In genomic region chr15:98632107-98632744, GRCm38 (mm10) we compare ENCODE assay signal across 8 mouse cellular contexts. TPM values are rescaled to one million over a fixed set of nuclear protein-coding genes. Genes with fewer than 3 reads are reported as not detected.
A peak's percentile ranks its signal among the peaks of the same experiment; 100 is the strongest.
DNase-seq lines count a peak whose midpoint lies in the region; ATAC-seq and TF ChIP-seq lines count a peak whose summit lies in the region.

No protein-coding gene starts in this region.

- H3K36me3 ChIP-seq in midbrain, embryonic 11.5 days (ENCODE audit: control insufficient read depth, insufficient read depth, low read length), result no peaks in the 10 kb centered on the region
- no peaks in the 10 kb centered on the region for H3K36me3 ChIP-seq in stomach, embryonic 16.5 days (ENCODE audit: control insufficient read depth, insufficient read depth, low read length)

- peaks cover 29% of the 10 kb centered on the region for H3K27me3 ChIP-seq in midbrain, embryonic 11.5 days (ENCODE audit: control insufficient read depth, insufficient read depth, low read length)
- H3K27me3 ChIP-seq in stomach, embryonic 16.5 days (ENCODE audit: control insufficient read depth, insufficient read depth, low read length), result peaks cover 16% of the 10 kb centered on the region

- H3K4me1 ChIP-seq in embryonic fibroblast, embryonic 13.5 days (ENCODE audit: control insufficient read depth, insufficient read depth, low read length), result no peaks in the 10 kb centered on the region; the same call in 1 of the 2 replicates
- H3K4me1 ChIP-seq in midbrain, embryonic 11.5 days (ENCODE audit: control insufficient read depth, insufficient read depth, low read length), result peaks cover 47% of the 10 kb centered on the region
- H3K4me1 ChIP-seq in stomach, embryonic 16.5 days (ENCODE audit: control insufficient read depth, insufficient read depth, low read length), result peaks cover 53% of the 10 kb centered on the region

- no peak overlapping the region for H3K27ac ChIP-seq in embryonic fibroblast, embryonic 13.5 days (ENCODE audit: insufficient read depth, low read length)
- peak overlapping the region; percentile 3; the same call in 1 of the 2 replicates for H3K27ac ChIP-seq in midbrain, embryonic 11.5 days (ENCODE audit: low read depth, low read length)
- H3K27ac ChIP-seq in stomach, embryonic 16.5 days (ENCODE audit: low read length), result peak overlapping the region; percentile 74

- peak; percentile 86 for DNase-seq in 3T3-L1 (ENCODE audit: low read depth, low spot score)
- DNase-seq in ZHBTc4 (ENCODE audit: low read depth, low spot score), result peak; percentile 76
- peak; percentile 59 to 62 for DNase-seq in heart, postnatal 36 days
- DNase-seq in left cerebral cortex, postnatal 14 days (ENCODE audit: low spot score in 2 of 2), result peak; percentile 74 to 75
- peak; percentile 94 for DNase-seq in midbrain, embryonic 11.5 days (ENCODE audit: low spot score, missing footprints)
- DNase-seq in spleen, postnatal 36 days (ENCODE audit: low spot score in 2 of 2), result no peak

- intact Hi-C loops in heart, postnatal 36 days (cut with DNase I), result no loop called here
- intact Hi-C loops in left cerebral cortex, postnatal 14 days (cut with DNase I), result no loop called here

- TF ChIP-seq CTCF in embryonic fibroblast, embryonic 13.5 days (IDR thresholded peaks at IDR 0.05; ENCODE audit: borderline replicate concordance, insufficient read depth, low read length), result no peak

- H3K9me3 ChIP-seq in midbrain, embryonic 11.5 days (ENCODE audit: control insufficient read depth, low read length), result no peaks in the 10 kb centered on the region
- no peaks in the 10 kb centered on the region for H3K9me3 ChIP-seq in stomach, embryonic 16.5 days (replicated peaks; ENCODE audit: control insufficient read depth, low read length)

- H3K4me2 ChIP-seq in midbrain, embryonic 11.5 days, result peak overlapping the region; percentile 96
- peak overlapping the region; percentile 95 for H3K4me2 ChIP-seq in stomach, embryonic 16.5 days (ENCODE audit: low read depth, low read length)

- WGBS in midbrain, embryonic 11.5 days, result under 1% methylated on average over 25 of the region's 25 CpGs
- under 1% methylated on average over 25 of the region's 25 CpGs for WGBS in stomach, embryonic 16.5 days

- peak overlapping the region; percentile 64 for H3K9ac ChIP-seq in midbrain, embryonic 11.5 days (ENCODE audit: low read length)
- H3K9ac ChIP-seq in stomach, embryonic 16.5 days (ENCODE audit: low read length), result peak overlapping the region; percentile 74

- peak; percentile 33; the same call in 1 of the 2 replicates for ATAC-seq in midbrain, embryonic 11.5 days (ENCODE audit: low FRiP score)
- ATAC-seq in stomach, embryonic 16.5 days (ENCODE audit: insufficient read depth, low FRiP score), result peak; percentile 84

- TF ChIP-seq POLR2A in embryonic fibroblast, embryonic 13.5 days (IDR thresholded peaks at IDR 0.05; ENCODE audit: low read depth, low read length), result peak; percentile 88

- H3K4me3 ChIP-seq in embryonic fibroblast, embryonic 13.5 days (ENCODE audit: insufficient read depth, low read length), result peak overlapping the region; percentile 50
- peak overlapping the region; percentile 74 for H3K4me3 ChIP-seq in midbrain, embryonic 11.5 days (ENCODE audit: low read depth, low read length)
- H3K4me3 ChIP-seq in stomach, embryonic 16.5 days (replicated peaks; ENCODE audit: low read length), result peak overlapping the region; percentile 75

RNA-seq across cellular contexts. Expression of gene Cacnb3, which starts 1.6 kb away (rescaled TPM):
- polyA plus RNA-seq in embryonic fibroblast, embryonic 13.5 days (2011; ENCODE audit: insufficient read length, low read depth, missing spikeins), result 40.5 and 44.2 TPM in 2 replicates
- 1 to 10 TPM; 3.3 to 4.0 TPM for total RNA-seq in heart, postnatal 36 days (2021)
- 100 to 1,000 TPM; 217 to 244 TPM for total RNA-seq in left cerebral cortex, postnatal 14 days (2021)
- 35.5 and 39.5 TPM in 2 replicates for polyA plus RNA-seq in midbrain, embryonic 11.5 days (2014; fragmentation: Nextera tagmentation; extraction: Ambion mirVana)
- 27.3 and 28.2 TPM in 2 replicates for polyA plus RNA-seq in stomach, embryonic 16.5 days (2015; fragmentation: Nextera tagmentation; extraction: Ambion mirVana)

RNA-seq across cellular contexts. Expression of gene Adcy6, which starts 22.4 kb away (rescaled TPM):
- 49.8 and 56.5 TPM in 2 replicates for polyA plus RNA-seq in embryonic fibroblast, embryonic 13.5 days (2011; ENCODE audit: insufficient read length, low read depth, missing spikeins)
- total RNA-seq in heart, postnatal 36 days (2021), result 100 to 1,000 TPM; 207 TPM
- 10 to 100 TPM; 47.8 to 50.2 TPM for total RNA-seq in left cerebral cortex, postnatal 14 days (2021)
- polyA plus RNA-seq in midbrain, embryonic 11.5 days (2014; fragmentation: Nextera tagmentation; extraction: Ambion mirVana), result 9.3 and 10.6 TPM in 2 replicates
- polyA plus RNA-seq in stomach, embryonic 16.5 days (2015; fragmentation: Nextera tagmentation; extraction: Ambion mirVana), result 15.2 and 17.8 TPM in 2 replicates

RNA-seq across cellular contexts. Expression of gene Ddx23, which starts 30.5 kb away (rescaled TPM):
- polyA plus RNA-seq in embryonic fibroblast, embryonic 13.5 days (2011; ENCODE audit: insufficient read length, low read depth, missing spikeins), result 58.8 and 62.4 TPM in 2 replicates
- total RNA-seq in heart, postnatal 36 days (2021), result 10 to 100 TPM; 51.5 to 65.1 TPM
- 10 to 100 TPM; 56.0 to 57.6 TPM for total RNA-seq in left cerebral cortex, postnatal 14 days (2021)
- 24.8 and 24.9 TPM in 2 replicates for polyA plus RNA-seq in midbrain, embryonic 11.5 days (2014; fragmentation: Nextera tagmentation; extraction: Ambion mirVana)
- polyA plus RNA-seq in stomach, embryonic 16.5 days (2015; fragmentation: Nextera tagmentation; extraction: Ambion mirVana), result 17.0 and 18.6 TPM in 2 replicates

RNA-seq across cellular contexts. Expression of gene Rnd1, which starts 45.0 kb away (rescaled TPM):
- 9.6 and 14.3 TPM in 2 replicates for polyA plus RNA-seq in embryonic fibroblast, embryonic 13.5 days (2011; ENCODE audit: insufficient read length, low read depth, missing spikeins)
- 1 to 10 TPM; 1.1 to 1.4 TPM for total RNA-seq in heart, postnatal 36 days (2021)
- total RNA-seq in left cerebral cortex, postnatal 14 days (2021), result 10 to 100 TPM; 53.9 to 64.1 TPM
- 6.1 and 6.3 TPM in 2 replicates for polyA plus RNA-seq in midbrain, embryonic 11.5 days (2014; fragmentation: Nextera tagmentation; extraction: Ambion mirVana)
- 0.91 and 0.99 TPM in 2 replicates for polyA plus RNA-seq in stomach, embryonic 16.5 days (2015; fragmentation: Nextera tagmentation; extraction: Ambion mirVana)

Comparison
In these comparisons a context has a peak if more than half of its experiments do, and no peak if none do; other contexts are left out.
1. DNase-seq: peak in 3T3-L1 (single experiment), ZHBTc4 (single experiment), heart, postnatal 36 days (2 of 2), left cerebral cortex, postnatal 14 days (2 of 2) and midbrain, embryonic 11.5 days (single experiment); none in spleen, postnatal 36 days (0 of 2).
2. Peak in every context shown above with its lines, with median percentiles within 50 percentile points of each other: H3K4me3 ChIP-seq.